Mouse (Mus musculus) hindlimb bud, embryonic 11.5 days (tissue): ENCODE measurements at regions not wholly inside any gene's neighbourhood (a gene's known extent, or its start where the extent isn't known, plus 50 kb on each side); places are given as distances from the start of the nearest gene placed in this dataset.
"Not testable (repeated sequence)": the region's sequence is repeated elsewhere in the genome, so short reads cannot be mapped to it uniquely, and the experiment has no call there.

ENCODE experiments used
- DNase-seq: peaks from one replicate; pipeline ENCODE4 v3.0.0-alpha.2; 2012; ENCODE audit warnings: low read depth, low spot score; ENCODE audit errors: extremely low spot score

DNA sequence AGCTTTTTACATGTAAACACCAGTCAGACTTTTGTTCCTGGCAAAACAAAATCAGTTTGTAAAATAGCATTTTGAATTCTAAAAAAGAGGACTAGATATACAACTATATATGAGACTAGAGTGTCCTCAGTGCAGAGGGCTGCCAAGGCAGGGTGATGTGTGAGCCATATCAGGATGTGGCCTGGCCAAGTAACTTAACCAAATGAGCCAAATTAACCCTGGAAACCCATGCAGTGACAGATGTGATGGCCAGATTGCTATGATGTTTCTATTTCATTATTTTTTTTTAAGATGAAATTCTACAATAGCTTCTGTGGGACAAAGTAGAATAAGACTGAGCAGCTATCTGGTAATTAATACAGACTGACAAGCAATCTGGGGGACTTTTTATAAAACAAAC lies 181.8 kb downstream of the Nova1 start:
- no peak for DNase-seq

DNA sequence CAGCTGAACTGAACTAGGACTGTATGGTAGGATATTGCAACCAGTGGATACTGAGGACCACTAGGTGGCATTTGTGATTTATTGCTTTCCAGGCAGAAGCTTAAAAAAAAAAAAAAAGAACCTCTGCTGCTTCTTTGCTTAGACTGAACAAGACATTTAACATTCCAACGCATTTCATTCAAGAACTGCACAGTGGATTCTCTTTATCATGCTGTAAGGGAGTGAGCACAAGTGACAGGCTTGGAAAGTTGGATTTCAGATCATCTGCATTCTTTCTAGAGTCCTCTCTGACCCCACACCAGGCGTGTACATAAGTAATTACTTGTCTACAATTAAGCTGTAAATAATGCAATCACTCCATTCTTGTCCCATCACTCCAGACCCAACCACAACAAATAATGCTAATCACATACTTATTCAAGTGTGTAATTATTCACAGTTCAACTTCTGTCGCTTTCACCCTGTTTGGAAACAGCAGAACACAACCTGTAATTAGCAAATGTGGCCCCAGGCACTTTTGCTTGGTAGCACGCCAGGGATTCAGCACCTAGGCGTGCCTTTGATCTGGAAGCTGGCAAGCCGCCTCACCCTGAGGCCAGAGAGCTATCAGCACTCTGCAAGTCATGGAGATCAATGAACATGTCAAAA lies 183.5 kb downstream of the Nova1 start:
- DNase-seq = peak; percentile 49

DNA sequence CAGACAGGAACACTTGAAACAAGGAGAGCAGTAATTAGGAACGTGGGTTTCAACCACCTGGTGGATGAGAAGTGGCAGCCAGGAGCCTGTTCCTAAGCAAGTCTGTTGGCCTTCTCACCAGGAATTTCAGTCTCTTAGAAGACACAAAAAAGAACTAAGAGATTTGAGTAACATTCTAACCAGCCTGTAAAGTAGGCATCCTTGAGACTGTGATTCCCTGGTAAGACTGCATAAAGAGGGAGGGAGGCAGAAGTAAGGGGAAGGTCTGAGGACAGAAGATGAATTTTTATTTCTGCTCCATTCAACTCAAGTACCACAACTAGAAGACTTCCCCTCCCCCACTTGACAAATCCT lies 184.0 kb downstream of the Nova1 start:
- no peak for DNase-seq

DNA sequence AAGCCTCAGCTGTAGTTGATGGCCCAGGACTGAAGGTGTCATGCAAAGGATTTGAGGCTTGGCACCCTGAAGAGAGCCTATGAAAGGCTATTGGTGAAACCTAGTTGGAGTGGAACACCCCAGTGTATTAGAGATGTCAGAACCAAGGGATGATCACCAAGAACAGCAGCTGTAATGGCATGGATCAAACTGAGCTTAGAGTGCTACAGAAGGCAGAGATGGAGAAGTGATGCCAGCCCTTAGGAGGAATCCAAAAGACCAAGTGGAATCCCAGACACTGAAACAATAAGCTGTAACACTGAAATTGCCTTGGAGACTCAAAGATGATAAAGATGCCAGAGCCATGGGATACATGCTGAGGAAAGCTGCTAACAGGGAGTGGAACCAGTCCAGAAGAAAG lies 186.3 kb downstream of the Nova1 start:
- not testable (repeated sequence) for DNase-seq

DNA sequence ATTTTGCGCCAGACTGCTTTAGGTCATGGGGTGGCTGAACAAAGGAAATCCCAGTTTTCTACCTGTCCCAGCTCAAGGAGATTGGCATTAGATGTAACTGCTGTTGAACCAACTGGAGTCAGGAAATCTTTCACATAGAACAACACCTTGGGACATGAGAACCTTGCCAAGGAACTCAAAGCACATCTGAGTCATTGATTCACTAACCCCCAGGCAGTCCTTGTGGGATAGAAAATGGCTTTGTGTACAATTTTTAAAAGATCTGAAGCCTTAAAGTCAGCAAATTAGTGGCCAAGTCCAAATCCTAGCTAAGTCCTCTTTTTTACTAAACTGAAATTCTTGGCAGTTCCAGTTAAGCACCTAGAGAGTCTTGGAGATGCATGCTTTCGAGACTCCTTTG lies 191.4 kb downstream of the Nova1 start:
- no peak for DNase-seq

DNA sequence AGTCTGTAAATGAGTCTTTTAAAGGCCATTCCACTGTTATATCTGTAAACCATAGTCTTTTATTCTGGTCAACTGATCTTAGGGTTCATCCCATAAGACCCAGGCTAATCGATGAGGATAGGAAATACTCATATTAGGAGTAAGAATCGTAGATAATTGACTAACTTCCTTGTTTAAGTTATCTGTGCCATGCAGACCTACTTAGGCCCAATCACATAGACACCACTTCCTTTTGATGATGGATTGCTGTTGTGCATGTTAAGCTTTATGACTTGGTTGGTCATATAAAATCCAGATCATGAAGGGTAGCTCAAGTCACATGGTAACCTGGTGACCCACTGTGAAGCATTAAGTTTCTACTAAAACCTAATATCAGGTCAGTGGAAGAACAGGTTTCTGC lies 207.3 kb downstream of the Nova1 start:
- DNase-seq = no peak

DNA sequence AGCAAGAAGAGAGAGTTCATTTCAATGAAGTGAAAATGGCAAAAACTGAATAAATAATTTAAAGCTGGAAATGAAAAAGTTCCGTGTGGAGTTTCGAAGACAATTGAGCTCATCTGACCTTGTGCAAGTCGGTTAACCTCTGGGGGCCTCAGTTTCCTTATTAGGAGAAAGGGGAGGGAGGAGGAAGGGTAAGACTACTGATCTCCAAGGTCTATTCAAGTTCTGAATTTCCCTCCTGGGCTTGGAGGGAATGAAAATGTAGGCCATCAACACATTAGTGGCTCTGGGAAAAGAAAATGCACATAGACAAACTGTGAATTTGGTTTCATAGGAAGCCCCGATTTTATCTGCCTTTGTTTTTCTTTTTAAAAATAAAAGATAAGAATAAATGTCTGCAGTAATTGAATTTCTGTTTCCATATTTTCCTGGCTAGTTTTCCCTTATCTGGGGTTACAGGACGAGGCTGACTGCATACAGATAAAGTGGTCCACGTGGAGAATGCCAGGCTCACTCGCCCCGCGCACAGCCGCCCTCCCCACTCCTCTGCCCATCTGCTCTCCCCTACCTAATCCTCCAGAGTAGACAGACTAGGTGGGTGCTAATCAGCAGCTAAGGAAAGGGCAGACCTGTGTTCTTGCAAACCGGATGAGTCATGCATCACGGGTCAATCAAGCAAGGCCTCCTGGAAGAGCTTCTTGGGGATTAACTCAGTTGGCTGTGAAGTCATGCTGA lies 209.0 kb downstream of the Nova1 start:
- no peak for DNase-seq

DNA sequence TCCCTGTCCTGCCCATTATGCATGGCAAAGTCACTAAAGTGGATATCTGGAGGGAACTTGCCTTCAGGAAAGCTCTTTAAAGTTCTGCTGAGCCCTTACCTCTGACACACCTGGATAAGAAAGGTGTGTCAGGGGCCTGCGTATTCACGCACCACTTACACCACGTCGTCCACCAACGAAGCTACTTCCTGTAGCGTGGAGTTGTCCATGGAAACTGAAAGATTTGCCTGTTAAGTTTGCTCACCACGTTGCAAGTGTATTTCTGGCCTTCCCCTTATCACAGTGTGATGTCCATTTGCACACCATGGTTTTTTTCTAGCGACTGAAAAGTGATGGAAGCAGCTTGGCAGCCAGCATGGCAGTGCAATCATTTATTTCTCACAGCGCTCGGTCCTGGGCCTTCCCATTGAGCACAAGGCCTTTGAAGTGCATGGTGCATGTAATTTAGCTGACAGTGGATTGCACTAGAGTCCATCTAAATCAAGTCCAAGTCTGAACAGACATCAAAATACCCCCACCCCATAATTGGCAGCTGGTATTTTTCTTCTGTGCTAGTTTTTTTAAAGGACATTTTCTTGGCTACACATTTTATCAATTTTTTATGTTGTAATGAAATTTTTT lies 210.3 kb downstream of the Nova1 start:
- DNase-seq = no peak

DNA sequence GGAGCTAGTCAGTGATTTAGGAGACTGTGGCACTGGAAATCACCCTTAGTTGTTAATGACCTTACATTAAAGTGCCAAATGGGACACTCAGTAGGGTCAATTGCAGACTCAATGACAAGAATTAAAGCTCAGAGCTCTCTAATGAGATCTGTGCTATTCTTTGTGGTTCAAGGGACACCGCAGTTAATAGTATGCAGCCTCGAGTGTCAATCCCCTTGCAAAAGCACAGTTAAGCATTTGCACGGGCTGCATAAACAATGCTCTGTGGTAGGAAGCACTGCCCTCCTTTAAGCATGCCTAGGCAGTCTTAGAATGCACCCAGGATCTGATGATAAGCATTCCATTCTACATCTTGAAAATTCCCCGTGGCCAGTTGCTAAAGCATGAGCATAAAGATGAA lies 221.5 kb downstream of the Nova1 start:
- DNase-seq = no peak

DNA sequence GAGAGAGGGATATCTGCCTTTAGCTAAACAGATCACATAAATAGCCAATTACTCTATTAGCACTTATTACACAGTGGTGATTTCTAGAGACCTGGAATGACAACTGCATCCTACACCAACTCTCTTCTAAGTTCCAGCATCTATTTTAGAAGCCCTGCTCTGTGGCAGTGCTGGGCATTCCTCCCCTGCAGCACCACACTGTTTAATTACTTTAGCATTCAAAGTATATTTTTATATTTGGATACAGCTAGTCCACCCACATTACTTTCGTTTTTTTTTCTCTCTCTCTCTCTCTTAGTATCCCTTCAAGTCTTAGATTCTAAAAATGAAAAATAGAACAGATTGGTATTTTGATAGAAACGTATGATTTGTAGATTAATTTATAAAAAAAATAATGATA lies 250.1 kb downstream of the Nova1 start:
- no peak for DNase-seq

DNA sequence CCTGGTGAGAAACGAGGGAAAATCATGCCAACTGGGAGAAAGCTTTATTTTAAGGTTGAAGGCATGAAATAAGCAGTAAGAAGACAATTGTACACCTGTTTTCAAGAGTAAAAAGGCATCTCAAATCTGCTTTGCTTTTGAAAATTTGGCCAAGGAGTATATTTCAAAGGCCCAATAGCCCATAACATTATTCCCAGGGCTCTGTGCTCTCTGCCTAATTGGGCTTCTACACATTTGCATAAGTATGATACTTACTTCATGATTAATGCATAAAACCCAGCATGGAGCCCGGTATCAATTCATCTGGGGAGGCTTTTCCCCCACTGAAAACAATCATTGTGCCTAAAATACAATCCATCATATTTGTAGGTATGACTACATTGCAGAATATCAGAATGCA lies 252.4 kb downstream of the Nova1 start:
- no peak for DNase-seq

DNA sequence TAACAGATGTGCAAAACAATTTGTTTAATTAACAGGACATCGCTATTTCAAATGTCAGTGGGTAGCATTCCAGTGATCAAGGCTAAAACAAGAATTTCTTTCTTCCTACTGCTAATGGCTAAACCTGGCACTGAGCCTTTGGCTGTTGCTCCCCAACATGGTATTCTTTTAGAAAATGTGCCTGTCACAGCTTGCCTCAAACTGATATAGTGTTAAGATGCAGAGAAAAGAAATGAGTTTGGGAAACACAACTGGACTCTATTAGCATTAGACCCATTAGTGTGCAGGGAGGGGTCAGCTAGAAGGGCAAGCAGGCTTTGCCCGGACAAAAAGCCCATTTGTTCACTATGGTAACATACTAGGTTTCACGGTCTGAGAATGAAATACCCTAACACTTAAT lies 297.8 kb downstream of the Nova1 start:
- DNase-seq = no peak

DNA sequence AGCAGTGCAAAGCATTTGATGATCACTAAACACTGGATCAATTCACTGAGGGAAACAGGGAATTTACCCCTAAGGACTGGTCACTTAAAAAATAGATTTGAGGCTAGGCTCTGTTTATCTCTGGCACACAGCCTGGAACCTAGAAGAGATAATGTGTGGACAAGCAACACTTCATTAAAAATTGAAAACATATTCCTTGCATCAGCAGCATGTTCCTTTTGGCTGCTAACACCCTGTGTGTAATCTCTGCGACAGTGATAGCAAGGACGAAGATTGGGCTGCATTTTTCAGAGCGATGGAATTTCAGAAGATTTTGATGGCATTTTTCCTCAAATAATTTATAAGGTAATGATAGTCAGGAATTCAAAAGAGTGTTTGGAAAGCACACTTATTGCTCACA lies 310.9 kb downstream of the Nova1 start:
- DNase-seq = no peak

DNA sequence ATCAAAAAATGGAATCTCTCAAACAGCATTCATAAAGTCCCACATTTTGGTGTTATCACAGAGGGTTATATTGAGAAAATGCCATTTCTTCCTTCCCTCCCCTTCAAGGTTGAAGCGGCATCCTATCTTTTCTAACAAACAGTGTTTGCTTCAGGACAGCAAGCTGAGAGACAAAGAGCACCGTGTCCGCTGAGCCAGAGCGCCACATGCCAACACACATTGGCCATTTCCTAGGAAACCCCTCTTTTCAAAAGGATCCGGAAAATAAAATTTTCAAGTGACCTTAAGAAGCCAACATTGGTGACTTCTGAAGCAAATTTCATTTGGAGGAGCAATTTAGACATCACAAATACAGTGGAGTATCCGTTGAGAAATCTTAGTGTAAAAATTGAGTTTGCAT lies 326.3 kb downstream of the Nova1 start:
- no peak for DNase-seq

DNA sequence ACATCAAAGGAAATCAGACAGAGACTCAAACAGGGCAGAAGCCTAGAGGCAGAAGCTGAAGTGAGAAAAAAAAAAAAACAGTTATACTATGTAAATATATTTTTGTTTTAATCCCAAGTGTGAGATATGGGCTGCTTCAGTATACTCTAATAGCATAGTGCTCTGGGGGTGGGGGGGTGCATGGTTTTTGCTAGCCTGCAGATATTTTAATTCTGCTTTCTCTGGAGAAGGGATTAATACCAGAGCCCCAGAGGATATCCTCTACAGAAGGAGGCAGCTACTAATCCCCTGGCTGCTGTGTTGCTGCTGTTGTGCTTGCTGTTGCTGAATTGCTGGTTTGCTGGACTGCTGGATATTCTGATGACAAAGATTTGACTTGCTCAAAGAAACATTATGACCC lies 367.8 kb downstream of the Nova1 start:
- no peak for DNase-seq

DNA sequence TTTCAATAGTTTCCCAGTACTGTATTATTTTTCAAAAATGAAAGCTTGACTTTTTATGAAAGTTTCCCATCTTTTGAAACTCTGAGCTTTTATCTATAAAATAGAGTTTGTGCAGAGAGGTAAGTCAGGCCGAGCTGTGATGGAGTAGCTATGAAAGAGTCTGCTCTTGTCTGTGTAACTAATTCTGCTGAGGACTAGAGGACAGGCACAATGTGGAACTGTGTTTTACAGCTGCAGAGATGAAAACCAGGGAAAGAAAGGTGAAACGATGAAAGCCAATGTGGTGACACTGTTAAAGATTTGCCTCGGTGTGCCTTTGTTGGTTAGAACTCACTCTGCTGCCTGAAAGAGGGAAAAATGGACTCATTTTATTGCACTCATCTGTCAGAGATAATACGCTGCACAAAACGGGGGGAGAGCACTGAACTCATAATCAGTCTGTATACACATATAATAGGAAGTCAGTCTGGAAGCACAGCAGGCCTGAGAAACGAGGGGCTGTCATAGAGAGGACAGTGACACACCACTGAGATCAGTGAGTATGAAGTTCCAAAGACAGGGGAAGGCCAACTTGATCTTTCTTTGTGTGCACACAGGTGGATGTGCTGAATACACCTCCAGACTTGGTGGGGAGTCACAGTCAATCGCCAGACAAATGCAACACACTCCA lies 373.9 kb downstream of the Nova1 start:
- no peak for DNase-seq

DNA sequence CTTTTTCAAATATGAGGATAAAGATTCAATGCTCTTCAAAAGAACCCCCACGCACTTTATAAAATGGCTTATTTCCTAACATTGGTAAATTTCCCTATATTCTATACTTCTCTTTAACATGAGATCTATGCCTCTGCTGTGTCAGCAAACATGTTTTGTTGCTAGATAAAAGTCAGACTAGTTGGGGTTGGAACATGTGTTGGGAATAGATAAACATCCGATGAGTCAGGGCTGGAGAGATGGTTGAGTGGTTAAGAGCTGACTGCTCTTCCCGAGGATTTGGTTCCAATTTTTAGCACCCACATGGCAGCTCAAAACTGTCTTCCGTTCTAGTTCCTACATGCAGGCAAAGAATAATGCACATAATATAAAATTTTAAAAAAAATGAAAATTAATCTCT lies 399.1 kb downstream of the Nova1 start:
- DNase-seq = no peak

DNA sequence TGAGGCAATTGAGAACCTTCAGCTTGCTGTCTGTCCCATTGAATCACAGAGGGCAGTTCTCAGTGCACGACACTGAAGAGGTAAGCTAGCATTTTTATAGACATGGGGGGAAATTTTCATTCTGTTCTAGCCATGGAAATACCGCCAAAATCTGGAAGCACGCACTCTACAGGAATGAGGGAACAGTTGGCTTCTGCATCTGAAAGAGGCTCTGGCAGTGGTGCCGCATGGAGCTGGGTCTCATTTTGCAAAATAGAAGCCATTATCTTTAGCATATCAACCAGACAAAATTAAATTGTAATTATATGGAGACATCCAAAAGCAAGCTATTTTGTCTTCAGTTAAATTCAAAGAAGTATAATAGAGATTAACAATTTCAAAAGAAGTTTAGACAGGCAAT lies 399.7 kb downstream of the Nova1 start:
- DNase-seq = no peak

DNA sequence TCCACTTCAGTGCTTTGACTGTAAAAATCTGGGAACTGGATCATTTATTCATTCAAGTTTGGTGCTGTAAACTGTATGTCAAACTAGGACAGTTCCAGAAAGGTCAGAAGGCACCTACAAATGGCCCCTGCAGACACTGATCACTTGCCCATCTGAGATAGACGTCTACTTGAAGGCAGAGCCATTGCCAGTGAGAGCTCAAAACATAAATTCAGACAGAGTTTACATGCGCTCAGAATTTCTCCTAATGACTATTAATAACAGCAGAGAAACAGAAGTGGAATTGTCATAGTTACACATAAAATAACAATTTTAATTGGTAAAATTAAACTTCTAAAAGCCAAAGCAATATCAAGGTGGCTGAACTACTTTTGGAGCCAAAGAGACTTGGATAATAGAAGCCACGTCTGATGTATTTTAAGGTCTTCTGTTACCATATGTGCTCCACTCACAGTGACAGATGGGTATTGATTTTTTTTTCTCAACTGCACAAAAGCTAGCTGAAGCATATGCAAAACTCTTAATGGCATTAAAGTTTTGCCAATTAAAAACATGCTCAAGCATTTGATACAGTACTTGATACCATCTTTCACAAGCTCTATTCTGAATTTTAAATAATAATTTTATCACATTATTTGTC lies 401.8 kb downstream of the Nova1 start:
- no peak for DNase-seq

DNA sequence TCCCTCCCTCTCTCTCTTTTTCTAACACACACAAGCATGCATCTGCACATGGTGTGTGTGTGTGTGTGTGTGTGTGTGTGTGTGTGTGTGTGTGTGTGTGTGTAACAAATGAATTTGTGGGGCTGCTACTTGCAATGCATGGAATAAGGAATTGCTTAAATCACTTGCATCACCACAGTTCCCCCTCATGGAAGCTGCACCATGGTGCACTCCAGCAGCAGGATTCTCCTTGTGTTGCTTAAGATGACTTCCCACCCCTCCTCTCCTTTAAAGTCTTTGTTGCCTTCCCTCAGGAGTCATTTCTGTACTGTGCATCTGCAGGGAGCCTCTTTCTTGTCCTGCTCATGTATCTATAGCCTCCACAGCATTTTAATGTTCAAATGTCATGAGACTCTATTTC lies 402.5 kb downstream of the Nova1 start:
- DNase-seq = no peak

DNA sequence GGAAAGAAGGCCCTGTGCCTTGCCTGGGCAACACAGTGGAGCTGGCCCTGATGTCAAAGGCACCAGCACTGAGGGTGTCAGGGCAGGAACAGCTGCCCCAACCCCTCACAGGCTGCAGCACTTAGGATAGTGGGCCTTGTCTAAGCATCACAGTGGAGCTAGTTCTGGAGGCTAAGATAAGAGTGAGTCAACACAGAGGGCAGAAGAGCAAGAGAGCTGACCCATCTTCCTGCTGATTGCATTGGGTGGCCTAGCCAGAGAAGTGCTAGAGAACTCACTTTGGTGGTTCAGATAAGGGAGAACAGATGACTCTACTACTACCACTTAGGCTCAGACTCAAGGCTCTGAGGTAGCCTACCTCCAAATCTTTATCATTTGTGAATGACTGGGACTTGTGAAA lies 413.1 kb downstream of the Nova1 start:
- DNase-seq = no peak

DNA sequence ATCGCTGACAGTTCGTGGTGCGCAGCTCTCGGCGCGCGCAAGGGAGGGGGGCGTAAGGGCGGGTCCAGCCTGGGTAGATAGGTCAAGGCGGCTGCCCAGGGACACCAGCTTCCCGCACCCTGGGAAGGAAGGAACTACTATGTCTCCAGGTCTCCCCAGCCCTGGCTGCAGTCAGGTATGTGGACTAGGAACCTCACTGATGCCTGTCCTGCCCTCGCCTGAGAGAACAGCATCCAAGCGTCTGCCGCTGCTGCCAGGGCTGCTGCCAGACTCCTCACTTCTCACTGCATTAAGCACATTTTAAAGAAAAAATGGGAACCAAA lies 419.1 kb downstream of the Nova1 start:
- DNase-seq = no peak
